Mouse (Mus musculus): ENCODE measurements at regions not wholly inside any gene's neighbourhood (a gene's known extent, or its start where the extent isn't known, plus 50 kb on each side); places are given as distances from the start of the nearest gene placed in this dataset.

- no peak for TF ChIP-seq CTCF (IDR thresholded peaks at IDR 0.05; ENCODE audit: extremely low read depth, insufficient read depth, insufficient read length, insufficient replicate concordance)
- no peak for TF ChIP-seq POLR2A (IDR thresholded peaks at IDR 0.05; ENCODE audit: low read depth, low read length)
These were observed 137.0 kb upstream of the Ddhd1 start for GRCm38 (mm10) chr14:45794980-45795379.
